Mouse (Mus musculus) heart, adult 2 months (tissue): Measurements from ENCODE around the gene Setdb1.

Experiments
- CTCF ChIP-seq: fragments of 200-600 bp; IDR thresholded peaks from 2 replicates; pipeline ENCODE4 v1.8.1; 2022; ENCODE audit warnings: antibody characterized with exemption, mild to moderate bottlenecking, moderate library complexity
- EP300 ChIP-seq: fragments of 200-500 bp; IDR thresholded peaks from 2 replicates; pipeline ENCODE4 v1.6.1; 2011; ENCODE audit warnings: low read depth, low read length, control low read depth; ENCODE audit not compliant: insufficient read depth
- POLR2A ChIP-seq: fragments of 200-500 bp; IDR thresholded peaks from 2 replicates; pipeline ENCODE4 v1.6.1; 2011; ENCODE audit warnings: mild to moderate bottlenecking, low read depth, low read length, control low read depth; ENCODE audit not compliant: insufficient read depth

DNA sequence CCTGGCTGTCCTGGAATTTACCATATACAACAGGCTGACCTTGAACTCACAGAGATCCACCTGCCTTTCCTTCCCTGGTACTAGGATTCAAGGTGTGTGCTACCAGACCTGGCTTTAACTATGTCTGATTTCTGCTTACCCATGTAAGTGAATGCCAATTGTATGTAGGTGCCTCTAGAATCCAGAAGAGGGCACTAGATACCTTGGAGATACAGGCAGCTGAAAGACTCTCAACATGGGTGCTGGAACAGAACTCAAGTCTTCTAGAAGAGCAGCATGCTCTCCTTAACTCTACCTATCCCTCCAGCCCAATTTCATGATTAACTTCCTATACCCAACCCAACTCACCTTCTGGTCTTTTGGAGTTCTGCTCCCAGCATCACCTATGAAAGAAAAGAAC, 7.5 kb downstream of the Setdb1 start:
- TF ChIP-seq POLR2A (no peak), CTCF (peak; percentile 79), EP300 (no peak)
